Mouse (Mus musculus): ENCODE results near the gene Ankra2.

The Ankra2 gene

DNA sequence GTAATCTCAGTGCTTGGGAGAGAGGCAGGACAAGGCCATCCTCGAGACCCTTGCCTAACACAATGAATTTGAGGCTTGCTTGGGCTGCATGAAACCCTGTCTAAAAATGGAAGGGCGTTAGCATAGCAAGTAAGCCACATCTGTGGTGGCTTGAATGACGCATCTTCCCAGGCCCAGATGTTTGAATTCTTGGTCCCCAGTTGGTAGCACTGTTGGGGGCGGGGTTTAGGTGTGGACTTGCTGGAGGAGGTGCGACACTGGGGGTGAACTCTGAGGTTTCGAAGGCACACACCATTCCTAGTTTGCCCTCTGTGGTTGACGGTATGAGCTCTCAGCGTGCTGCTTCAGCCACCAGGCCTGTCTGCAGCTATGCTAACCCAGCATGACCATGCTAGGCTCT lies 28.8 kb downstream of the Ankra2 start:
- DNase-seq (ENCODE audit: extremely low spot score, low read depth, low spot score): no peak

DNA sequence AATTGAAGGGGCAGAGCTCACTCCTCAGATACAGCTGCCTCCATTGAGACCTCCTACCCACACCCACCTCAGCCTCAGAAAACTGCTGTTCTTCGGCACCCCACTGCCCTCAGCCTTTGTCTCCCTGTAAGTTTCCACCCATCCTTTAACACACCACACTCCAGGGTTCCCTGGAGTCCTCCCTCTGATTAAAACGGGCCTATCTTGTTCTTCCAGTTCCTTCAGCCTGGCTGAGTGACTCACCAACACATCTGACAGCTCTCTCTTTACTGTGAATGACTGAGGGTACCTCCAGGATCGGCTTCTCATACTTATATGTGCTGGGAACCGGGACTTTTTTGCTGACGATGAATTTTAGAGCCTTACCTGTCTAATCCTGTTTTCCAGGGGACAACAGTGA lies 33.2 kb downstream of the Ankra2 start:
- no peak for DNase-seq (ENCODE audit: extremely low spot score, low read depth, low spot score)

DNA sequence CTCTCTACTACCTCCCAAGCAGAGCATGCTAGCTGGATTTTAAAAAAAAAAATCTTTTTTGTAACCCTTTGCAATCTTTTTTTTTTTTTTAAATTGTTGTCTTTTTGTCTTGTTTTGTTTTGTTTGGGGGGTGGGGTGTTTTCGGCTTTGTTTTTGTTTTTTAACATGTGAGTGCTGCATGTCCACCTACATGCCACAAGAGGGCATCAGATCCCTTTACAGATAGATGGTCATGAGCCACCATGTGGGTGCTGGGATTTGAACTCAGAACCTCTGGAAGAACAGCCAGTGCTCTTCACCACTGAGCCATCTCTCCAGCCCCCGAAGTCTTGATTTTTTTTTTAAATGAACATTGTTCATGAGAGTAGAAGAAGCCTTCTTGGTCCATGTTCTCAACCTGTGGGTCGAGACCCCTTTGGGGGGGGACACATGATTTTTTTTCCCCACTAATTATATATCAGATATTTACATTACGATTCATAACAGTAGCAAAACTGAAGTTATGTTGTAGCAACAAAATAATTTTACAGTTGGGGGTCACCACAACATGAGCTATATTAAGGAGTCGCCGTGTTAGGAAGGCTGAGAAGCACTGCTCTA lies 35.1 kb downstream of the Ankra2 start:
- DNase-seq (ENCODE audit: extremely low spot score, low read depth, low spot score): no peak

DNA sequence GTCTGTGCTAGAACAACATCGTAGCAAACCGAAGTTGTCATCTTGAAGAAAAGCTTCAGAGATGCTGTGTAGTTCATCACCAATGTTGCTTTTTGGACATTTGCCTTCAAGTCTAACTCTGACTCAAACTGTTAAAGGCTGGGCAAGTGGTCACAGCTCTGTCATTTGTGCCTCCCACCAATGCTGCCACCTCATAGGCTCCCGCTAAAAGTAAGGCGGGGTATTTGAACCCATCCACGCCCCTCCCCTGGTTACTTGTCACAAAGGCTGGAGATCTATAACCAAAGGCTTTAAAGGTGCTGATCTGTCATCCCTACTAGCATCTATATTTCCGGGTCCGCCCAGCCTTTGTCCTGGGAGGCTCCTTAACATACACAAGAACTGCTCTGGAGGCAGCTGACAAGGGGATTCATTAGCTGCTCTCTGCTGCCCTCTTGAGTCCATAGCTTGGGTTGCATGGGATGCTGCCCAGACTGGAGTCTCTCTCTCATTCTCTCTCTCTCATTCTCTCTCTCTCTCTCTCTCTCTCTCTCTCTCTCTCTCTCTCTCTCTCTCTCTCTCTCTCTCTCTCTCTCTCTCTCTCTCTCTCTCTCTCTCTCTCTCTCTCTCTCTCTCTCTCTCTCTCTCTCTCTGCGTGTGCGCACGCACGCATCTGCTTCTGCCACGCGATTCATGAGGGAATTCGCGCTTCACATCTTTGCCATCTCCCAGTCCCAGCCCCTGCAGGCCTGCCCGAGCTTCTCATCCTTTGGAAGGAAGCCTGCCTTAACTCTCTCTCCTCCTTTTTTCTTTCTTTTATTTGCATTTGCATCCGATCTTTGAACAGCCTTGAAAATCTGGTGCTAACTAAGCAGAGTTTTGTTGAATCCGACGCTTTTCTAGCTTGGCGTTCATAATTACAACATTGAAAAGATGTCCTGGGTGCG lies 36.2 kb downstream of the Ankra2 start:
- DNase-seq (ENCODE audit: extremely low spot score, low read depth, low spot score): peak; percentile 91

DNA sequence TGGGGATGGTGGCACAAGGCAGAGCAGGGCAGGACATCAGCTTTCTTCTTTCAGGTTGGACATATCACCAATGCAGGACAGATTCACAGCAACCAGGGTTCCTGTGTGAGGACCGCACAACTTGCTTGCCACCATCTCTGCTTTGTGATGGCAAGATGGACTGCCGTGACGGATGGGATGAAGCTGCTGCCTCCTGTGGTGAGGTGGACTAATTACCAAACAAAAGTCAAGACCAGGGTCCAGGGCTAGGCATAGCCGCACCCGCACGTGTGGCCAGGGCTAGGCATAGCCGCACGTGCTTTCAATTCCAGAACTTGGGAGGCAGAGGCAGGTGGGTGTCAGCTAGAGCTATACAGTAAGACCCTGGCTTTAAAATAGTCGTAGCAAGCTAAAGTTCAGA lies 42.4 kb downstream of the Ankra2 start:
- DNase-seq (ENCODE audit: extremely low spot score, low read depth, low spot score): no peak

DNA sequence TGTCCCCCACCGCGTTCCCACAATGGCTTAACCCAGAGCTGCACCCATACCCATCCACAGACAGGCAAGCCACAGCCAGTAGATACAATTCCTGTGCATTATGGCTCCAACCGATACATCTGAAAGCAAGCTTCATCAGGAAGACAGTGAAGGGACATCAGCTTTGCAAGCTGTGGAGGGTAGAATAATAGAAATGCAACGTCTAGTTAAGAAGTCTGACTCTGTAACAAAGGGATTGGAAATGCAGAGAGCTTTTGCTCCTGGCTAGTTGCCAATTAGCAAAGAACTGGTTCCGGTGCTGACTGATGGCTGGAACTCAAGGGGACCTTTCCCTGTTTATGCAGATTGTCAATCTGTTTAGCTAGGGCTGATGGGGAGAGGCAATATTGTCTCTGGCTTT lies 43.5 kb downstream of the Ankra2 start:
- no peak for DNase-seq (ENCODE audit: extremely low spot score, low read depth, low spot score)

DNA sequence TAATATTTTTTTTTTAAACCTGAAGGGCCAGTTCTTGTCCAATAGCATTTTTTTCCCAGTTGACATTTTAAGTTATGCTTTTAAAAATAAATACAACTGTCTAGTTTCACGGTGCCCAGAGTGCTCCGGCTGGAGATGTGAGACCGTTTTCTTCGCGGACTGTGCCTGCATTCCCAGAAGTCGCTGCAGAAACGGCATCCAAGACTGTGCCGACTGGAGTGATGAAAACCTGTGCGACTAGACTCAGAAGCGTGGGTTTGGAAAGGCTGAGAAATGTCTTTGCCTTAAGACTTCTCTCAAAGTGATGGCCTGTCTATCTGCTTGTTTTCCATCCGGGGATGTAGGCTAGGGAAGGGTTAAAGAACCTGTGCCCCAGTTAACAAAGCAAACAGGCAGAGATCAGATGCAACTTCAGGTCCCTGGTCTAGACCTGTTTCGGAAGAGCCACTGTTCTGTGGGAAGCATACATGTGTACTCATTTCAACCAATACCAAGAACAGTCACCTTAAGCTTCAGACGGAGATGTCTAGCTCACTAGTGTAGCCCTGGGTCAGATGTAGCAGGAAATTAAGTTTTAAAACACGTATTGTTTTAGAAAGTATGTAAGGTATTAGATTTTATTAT lies 44.1 kb downstream of the Ankra2 start:
- no peak for DNase-seq (ENCODE audit: extremely low spot score, low read depth, low spot score)

DNA sequence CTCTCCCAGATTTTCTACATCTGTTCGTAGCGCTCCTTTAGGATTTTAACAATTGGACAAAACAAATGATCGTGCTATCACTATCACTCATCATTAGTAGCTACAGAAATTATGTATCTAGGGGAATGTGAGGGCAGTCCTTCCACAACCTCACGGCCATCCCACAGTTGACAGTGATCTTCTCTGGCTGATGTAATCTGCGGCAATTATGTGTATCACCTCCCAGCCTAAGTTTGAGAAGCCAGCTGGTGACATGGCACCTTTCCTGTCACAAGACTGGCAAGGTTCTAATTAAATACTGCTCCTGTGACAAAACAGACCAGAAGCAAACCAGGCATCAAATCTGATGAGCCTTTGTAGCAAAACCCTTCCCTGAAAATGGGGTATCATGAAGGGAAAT lies 45.1 kb downstream of the Ankra2 start:
- no peak for DNase-seq (ENCODE audit: extremely low spot score, low read depth, low spot score)

DNA sequence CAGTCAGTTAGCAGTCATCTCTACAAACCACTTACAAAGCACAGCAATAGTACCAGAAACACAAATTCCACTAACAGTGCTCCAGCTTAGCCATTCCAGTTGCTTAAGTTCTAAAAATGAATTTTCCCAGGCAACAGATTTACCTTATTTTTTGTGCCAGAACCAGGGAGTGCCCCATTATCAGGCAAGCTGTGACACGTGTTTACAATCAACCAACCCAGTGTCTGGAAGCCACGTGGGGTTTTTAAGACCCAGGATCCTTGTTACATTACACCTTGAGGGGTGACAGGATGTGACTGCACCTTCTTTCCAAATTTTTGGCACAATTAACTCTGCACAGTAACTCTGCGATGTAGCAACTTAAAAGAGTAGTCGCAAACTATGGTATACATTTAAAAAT lies 45.9 kb downstream of the Ankra2 start:
- no peak for DNase-seq (ENCODE audit: extremely low spot score, low read depth, low spot score)

DNA sequence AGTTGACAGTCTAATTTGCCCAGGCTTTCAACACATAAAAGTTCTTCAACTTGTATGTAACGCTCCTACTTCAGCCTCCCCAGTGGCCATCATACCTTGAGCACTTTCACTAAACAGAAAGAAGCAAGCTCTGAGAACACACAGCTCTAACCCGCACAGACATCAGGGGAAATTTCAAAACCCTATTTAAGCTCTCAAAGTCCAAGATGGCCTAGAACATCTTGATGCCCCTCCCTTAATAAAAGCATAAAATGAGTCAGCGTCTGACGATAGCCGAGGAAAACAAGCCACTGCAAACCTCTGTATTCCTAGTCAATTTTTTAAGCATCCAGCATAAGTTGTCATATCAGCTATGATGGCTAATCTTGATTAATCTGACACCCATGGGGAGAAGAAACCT lies 48.7 kb downstream of the Ankra2 start:
- no peak for DNase-seq (ENCODE audit: extremely low spot score, low read depth, low spot score)

DNA sequence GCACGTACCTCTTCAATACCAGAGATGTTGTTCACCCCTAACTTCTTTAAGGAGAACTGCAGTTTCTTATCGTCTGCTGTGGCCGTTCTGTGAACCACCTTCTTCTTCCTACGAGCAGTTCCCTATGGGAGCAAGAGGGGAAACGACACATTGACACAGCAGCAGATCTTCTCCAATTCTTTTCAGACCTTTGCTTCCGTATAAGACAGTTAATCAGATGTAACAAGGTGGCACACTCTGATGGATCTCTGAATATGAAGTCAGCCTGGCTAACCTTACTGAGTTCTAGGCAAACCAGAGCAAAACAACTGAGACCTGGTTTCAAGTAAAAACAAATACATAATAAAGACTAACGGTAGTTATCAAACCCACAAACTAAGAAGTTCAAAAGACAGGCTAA lies 50.8 kb downstream of the Ankra2 start:
- no peak for DNase-seq (ENCODE audit: extremely low spot score, low read depth, low spot score)

DNA sequence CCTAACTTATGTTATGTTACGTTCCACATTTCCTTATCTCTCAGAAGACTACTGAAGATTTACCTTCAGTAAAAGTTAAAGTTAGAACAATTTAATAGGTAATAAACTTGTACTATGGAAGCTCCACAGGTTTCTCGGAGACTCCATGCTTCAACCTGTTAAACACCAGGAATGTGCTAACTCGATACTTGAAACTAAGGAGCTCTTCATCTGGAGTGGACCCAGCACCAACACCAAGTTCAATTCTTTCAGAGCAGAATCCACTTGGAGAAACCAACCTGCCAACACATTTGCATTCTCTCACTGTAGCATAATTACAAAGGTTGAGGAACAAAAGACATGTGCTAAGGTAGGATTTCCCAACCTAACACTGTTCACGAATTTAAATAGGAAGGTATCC lies 52.2 kb downstream of the Ankra2 start:
- DNase-seq (ENCODE audit: extremely low spot score, low read depth, low spot score): no peak

DNA sequence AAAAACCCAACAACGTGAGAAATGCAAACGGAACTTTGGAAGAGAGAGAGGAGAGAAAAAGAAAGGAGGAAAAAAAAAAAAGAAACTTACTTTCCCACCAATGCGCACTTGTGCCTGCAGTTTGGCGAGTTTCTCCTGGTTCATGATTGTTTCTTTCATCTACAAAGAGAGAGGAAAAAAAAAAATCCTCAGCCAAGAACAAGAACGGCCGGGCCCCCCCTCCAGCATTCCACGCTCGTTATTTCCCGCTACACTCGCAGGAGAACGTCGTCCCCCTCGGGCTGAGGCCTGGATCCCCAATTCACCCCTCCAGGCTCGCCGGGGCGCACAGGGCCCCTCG lies 53.2 kb downstream of the Ankra2 start:
- no peak for DNase-seq (ENCODE audit: extremely low spot score, low read depth, low spot score)

DNA sequence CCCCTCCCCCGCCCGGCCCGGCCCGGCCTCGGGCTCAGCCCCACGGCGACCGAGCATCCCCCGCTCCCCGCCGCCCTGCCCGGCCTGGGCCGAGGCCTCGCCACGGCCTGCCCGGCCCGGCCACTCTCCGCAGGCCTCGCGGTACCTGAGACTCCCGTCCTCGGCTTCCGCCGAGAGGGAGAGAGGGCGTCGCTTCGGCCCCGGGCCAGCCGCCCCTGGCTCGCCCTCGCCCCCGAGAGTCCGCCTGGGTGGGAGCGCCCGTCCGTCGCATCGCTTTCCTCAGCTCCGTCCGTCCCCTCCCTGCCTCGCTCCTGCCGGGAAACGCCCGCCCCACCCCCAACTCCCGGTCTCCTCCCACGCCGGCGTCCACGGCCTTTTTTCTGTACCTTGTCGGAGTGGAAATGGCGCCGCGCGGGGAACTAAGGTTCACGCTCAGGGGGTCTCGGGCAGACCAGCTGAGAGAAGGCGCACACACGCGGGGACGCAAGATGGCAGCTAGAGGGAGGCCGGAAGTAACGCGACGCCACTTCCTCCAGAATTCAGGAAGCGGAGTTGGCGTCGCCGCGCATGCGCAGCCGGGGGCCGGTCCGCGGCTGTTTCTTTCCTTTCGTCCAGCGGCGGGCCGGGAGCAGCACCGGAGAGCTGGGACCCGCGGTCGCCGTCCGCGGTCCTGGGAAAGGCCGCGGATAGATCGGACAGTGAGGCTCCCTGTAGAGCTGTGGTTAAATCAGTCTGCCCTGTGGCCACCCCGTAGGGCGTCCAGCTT lies 53.8 kb downstream of the Ankra2 start, which contains the start of gene Btf3:
Gene Btf3 (minus strand): TSS at position 527 of the 766 bp plus-strand sequence.
- peak; percentile 87 for DNase-seq (ENCODE audit: extremely low spot score, low read depth, low spot score)

DNA sequence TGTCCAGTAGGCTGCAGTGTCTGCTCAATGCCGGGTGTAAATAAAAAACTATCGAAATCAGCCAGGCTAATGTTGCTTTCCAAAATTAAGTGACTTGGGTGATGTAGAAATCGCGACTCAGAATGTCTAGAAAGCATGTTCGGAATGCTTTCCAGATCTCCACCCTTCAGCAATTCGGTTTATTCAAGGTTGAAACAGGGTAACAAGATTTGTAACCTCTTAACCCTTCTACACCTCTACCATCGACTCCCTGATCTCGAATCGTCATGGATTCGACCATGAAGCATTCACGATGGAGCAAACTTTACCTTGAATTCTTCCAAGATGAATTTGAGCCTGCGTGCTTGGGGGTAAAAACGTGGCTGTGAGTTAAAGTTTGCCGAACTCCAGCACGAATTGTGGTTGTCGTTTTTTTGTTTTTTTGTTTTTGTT lies 54.4 kb downstream of the Ankra2 start:
- DNase-seq (ENCODE audit: extremely low spot score, low read depth, low spot score): no peak

DNA sequence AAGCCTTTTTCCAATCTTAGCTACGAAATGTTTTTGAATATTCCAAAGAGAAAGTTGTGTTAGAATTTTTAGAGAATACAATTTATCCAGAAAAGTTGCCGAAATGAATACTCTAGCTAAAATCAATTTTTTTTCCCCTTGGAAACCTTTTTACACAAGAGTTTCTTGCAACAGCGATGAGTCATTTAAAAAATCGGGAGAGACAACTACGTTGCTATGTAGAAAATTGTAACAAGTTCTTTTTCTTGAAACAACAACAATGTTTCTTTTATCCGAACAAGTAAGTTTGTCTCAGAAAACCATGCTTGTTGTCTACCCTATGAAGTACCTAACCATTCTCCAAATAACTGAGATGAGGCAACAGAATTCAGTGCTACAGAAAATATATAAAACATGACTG lies 55.0 kb downstream of the Ankra2 start:
- DNase-seq (ENCODE audit: extremely low spot score, low read depth, low spot score): no peak
